Mouse (Mus musculus) kidney, adult 2 months (tissue): ENCODE measurements at regions not wholly inside any gene's neighbourhood (a gene's known extent, or its start where the extent isn't known, plus 50 kb on each side); places are given as distances from the start of the nearest gene placed in this dataset.

Experiments used
- CTCF ChIP-seq: fragments of 200-500 bp; conservative IDR thresholded peaks from 2 replicates; pipeline ENCODE4 v1.5.1; 2011; ENCODE audit warnings: low read depth, mild to moderate bottlenecking, control low read depth, low read length, moderate library complexity, mixed read lengths; ENCODE audit not compliant: insufficient read depth, insufficient read length
- POLR2A ChIP-seq: fragments of 200-500 bp; IDR thresholded peaks from one replicate; pipeline ENCODE4 v1.6.1; 2011; ENCODE audit warnings: low read depth, low read length, control low read depth

DNA sequence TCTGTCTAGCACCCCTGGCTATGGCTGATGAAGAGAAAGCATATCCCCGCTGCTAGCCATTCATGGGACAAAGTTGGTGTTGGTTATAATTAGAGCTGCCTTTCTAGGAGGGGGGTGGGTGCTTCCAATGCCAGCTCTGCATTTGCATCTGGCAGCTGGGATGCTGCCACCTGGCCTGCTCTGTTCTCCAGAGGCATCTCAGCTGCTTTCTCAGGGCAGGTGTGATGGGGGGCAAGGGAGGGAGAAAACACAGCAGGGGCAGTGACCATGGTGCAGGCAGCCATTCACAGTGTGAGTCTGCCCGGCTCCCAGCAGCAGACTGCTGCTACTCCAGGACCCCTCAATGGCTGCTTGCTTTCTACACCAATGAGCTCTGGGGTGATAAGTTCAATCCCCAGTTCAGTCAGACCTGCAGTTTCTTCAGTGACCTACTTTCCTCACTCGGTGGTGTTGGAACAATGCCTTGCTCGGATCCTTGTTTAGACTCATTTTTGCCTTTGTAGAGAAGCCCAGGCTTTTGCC lies 73.9 kb upstream of the Klf7 start:
- no peak for TF ChIP-seq CTCF
- TF ChIP-seq POLR2A = no peak
